Mouse (Mus musculus) cortical plate, adult 2 months (tissue): ENCODE measurements around the gene Jarid2. TPM values are rescaled to one million over a fixed set of nuclear protein-coding genes. Genes with fewer than 3 reads are reported as not detected.
"Not testable (repeated sequence)": the region's sequence is repeated elsewhere in the genome, so short reads cannot be mapped to it uniquely, and the experiment has no call there.

Source experiments
- H3K27ac ChIP-seq: fragments of 200-500 bp; 2 replicates; pipeline ENCODE4 v1.5.1; 2012; ENCODE audit warnings: low read length, control low read depth, inconsistent platforms; ENCODE audit not compliant: insufficient read depth
- H3K4me1 ChIP-seq: fragments of 200-500 bp; 2 replicates; pipeline ENCODE4 v1.6.1; 2011; ENCODE audit warnings: low read length; ENCODE audit not compliant: control insufficient read depth, insufficient read depth
- H3K4me3 ChIP-seq: fragments of 200-500 bp; 2 replicates; pipeline ENCODE4 v1.5.1; 2011; ENCODE audit warnings: mild to moderate bottlenecking, low read length, control low read depth; ENCODE audit not compliant: insufficient read depth
- CTCF ChIP-seq: fragments of 200-500 bp; IDR thresholded peaks from 2 replicates; pipeline ENCODE4 v1.5.1; 2011; ENCODE audit warnings: mild to moderate bottlenecking, control low read depth, low read length; ENCODE audit not compliant: insufficient read depth; ENCODE audit errors: extremely low read depth
- POLR2A ChIP-seq: fragments of 200-500 bp; IDR thresholded peaks from 2 replicates; pipeline ENCODE4 v1.6.1; 2011; ENCODE audit warnings: mild to moderate bottlenecking, low read length, control low read depth; ENCODE audit not compliant: insufficient read depth; ENCODE audit errors: extremely low read depth
- polyA plus RNA-seq: library from polyadenylated mRNA; depleted of rRNA; stranded (reverse); fragments of >200 nt; gene quantifications from 2 replicates; pipeline ENCODE4 v1.2.3, GENCODE M21; 2012

Gene Jarid2
- polyA plus RNA-seq, 1 experiment: 18.2 TPM

- no peaks in the 10 kb centered on the region for H3K4me1 ChIP-seq
- no peak overlapping the region for H3K4me3 ChIP-seq
- TF ChIP-seq CTCF: no peak
- no peak for TF ChIP-seq POLR2A
- no peak overlapping the region for H3K27ac ChIP-seq
These were observed 20.8 kb upstream of the Jarid2 start for GRCm38 (mm10) chr13:44708336-44709017.

DNA sequence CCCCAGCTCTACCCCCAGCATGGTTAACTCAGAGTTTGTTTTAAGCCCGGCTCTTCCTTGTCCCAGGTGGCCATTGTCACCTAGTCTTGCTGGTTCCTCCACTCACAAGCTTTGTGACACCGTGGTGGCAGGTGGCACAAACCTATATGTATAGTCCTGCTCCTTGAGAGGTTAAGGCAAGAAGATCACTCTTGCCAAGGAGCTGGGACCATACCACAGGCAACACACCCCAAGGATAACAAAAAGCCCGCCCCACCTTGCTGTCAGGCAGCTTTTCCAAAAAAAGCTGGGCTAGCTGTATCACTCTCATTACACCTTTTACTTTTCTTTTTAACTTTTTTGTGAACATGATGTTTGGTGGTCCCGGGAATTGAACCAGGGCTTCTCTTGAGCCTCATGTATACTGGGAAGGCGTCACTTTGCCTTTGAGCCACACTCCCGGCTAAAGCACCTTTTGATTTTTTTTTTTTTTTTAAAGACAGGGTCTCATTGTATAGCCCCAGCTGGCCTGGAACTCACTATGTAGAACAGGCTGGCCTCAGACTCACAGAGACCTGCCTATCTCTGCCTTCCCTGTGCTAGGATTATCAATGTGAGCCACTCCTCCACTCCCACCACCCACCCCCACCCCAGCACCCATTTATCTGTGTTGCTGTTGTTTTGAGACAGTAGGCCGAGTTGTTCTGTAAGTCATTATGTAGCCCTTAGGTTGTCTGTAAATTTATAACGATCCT lies 19.4 kb upstream of the Jarid2 start:
- no peaks in the 10 kb centered on the region for H3K4me1 ChIP-seq
- TF ChIP-seq POLR2A (no peak), CTCF (no peak)
- H3K27ac ChIP-seq: no peak overlapping the region
- no peak overlapping the region for H3K4me3 ChIP-seq

- no peak overlapping the region for H3K4me3 ChIP-seq
- H3K4me1 ChIP-seq: no peaks in the 10 kb centered on the region
- no peak for TF ChIP-seq CTCF
- no peak for TF ChIP-seq POLR2A
- H3K27ac ChIP-seq: no peak overlapping the region
These were observed 18.2 kb upstream of the Jarid2 start for GRCm38 (mm10) chr13:44711062-44711461.

DNA sequence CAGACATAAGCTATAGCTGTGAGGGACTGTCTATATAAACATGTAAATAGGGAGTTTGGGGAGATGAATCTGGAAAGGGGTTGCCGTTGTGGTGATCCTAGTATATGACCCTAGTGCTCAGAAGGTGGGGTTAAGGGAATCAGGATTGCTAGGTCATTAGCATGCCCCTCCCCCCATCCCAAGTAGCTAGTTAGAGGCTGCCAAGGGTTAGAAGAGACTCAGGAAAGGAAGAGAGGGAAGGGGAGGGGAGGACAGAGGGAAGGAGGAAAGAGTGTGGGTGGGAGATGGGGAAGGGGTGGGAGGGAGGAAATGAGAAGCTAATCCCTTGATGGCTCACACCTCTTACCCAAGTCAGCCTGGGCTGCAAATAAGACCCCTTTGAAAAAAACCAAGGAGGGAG lies 17.4 kb upstream of the Jarid2 start:
- no peaks in the 10 kb centered on the region for H3K4me1 ChIP-seq
- no peak overlapping the region for H3K4me3 ChIP-seq
- no peak overlapping the region for H3K27ac ChIP-seq
- TF ChIP-seq POLR2A (no peak), CTCF (no peak)

DNA sequence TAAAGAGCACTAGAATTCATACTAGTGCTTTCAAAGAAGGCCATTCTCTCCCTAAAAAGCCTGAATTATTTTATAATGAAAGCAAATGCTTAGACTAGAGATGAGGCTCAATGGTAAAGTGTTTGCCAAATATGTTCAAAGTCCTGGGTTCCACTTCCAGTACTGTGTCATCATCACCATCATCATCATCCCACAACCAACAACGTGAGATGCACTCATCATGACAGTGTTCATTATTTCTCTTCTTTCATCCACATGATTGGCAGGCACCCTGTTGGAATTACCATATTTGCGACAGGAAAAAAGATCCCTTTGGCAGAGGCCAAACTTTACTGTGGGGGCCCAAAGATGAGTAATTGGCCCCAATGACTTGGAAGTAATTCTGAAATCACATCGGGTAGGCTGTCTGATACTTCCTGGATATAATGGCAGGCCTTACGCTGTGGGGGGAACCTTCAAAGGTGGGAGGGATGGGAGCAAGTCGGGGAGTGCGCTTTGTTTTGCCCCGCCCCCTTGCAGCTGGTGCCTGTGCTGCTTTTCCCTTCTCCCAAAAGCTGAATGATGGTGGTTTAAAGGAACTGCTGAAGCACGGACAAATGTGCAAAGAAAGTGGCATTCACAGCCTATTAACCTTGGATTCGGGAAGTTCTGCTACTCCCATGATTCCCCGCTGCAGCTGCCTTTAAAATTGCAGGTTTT lies 13.9 kb upstream of the Jarid2 start:
- H3K27ac ChIP-seq: no peak overlapping the region

DNA sequence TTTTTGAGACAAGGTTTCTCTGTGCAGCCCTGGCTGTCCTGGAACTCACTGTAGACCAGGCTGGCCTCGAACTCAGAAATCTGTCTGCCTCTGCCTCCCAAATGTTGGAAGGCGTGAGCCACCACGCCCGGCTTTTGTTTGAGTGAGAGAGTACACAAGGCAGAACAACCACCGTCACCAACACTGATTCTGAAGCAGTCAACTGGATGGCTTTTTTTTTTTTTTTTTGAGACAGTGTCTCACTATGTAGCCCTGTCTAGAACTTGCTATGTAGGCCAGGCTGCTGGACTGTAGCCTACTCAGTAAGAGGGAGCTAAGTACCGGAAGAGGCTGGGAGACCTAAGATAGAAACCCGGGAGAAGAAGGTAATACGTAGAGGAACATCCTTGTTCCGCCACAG lies 11.4 kb upstream of the Jarid2 start:
- Histone ChIP-seq H3K27ac (no peak overlapping the region), H3K4me1 (no peaks in the 10 kb centered on the region), H3K4me3 (no peak overlapping the region)
- no peak for TF ChIP-seq CTCF
- no peak for TF ChIP-seq POLR2A

More for the DNA sequence above, 13.9 kb upstream of the Jarid2 start:
- TF ChIP-seq CTCF (no peak), POLR2A (no peak)
- Histone ChIP-seq H3K4me3 (no peak overlapping the region), H3K4me1 (no peaks in the 10 kb centered on the region)

- H3K27ac ChIP-seq, H3K4me3 ChIP-seq, H3K4me1 ChIP-seq: not testable (repeated sequence)
These were observed 10.8 kb upstream of the Jarid2 start for GRCm38 (mm10) chr13:44718465-44718864.

GRCm38 (mm10) chr13:44720094-44720493 lies 9.2 kb upstream of the Jarid2 start:
- Histone ChIP-seq H3K4me1 (no peaks in the 10 kb centered on the region), H3K27ac (no peak overlapping the region), H3K4me3 (no peak overlapping the region)
- TF ChIP-seq CTCF (no peak), POLR2A (no peak)

DNA sequence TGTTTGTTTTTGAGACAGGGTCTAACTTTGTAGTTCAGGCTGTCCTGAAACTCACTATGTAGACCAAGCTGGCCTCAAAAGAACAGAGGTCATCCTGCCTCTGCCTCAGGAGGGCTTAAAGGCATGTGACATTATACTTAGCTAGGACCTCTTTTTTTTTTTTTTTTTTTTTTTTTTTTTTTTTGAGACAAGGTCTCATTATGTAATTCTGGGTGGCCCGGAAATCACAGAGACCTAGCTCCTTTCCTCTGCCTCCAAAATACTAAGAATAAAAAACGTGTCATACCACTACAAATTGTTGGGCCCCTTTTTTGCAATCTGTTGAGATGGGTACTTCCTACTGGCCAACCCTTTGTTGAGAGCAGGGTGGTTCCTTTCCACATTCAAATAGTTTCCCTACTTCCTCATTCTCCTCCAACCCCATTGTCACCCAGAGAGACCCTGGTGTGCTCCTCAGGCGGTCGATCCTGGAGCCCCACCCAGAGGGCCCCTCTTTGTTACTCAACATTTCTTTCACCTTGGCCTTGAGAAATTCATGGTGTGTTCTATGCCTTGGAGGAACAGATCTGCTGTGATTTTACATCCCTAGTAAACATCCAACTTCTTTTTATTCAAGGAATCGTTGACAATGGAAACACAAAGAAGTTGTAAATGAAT lies 7.3 kb upstream of the Jarid2 start:
- Histone ChIP-seq H3K4me3 (no peak overlapping the region), H3K27ac (no peak overlapping the region), H3K4me1 (no peaks in the 10 kb centered on the region)
- no peak for TF ChIP-seq CTCF

DNA sequence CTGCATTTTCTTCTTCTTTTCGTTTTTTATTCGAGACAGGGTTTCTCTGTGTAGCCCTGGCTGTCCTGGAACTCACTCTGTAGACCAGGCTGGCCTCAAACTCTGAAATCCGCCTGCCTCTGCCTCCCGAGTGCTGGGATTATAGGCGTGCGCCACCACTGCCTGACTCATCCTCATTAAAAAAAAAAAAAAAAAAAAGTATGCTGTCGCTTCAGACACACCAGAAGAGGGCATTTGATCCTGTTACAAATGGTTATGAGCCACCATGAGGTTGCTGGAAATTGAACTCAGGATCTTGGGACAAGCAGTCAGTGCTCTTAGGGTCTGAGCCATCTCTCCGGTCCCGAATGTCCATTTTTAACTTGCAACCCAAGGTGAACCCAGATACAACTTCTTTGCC lies 5.8 kb upstream of the Jarid2 start:
- H3K27ac ChIP-seq, H3K4me3 ChIP-seq, H3K4me1 ChIP-seq: not testable (repeated sequence)
